Mouse (Mus musculus) hindbrain, embryonic 14.5 days (tissue): ENCODE results near the gene Zdhhc13. TPM values are rescaled to one million over a fixed set of nuclear protein-coding genes. Genes with fewer than 3 reads are reported as not detected.

Source experiments
- ATAC-seq: fragments of 200-750 bp; cut with Nextera tagmentation; 2 replicates; pipeline ENCODE4 v1.8.0; 2017; ENCODE audit warnings: moderate number of reproducible peaks, mild to moderate bottlenecking, moderate TSS enrichment, moderate library complexity; ENCODE audit not compliant: low FRiP score
- DNase-seq: peaks from one replicate; pipeline ENCODE4 v3.0.0-alpha.2; 2015; ENCODE audit warnings: low spot score
- H3K27ac ChIP-seq: fragments of 300-500 bp; sonication (generic); 2 replicates; pipeline ENCODE4 v1.5.1; 2014; ENCODE audit warnings: mild to moderate bottlenecking, moderate library complexity
- H3K27me3 ChIP-seq: fragments of 300-500 bp; sonication (generic); 2 replicates; pipeline ENCODE4 v1.6.1; 2014; ENCODE audit warnings: mild to moderate bottlenecking, low read length, mixed read lengths; ENCODE audit not compliant: control insufficient read depth, insufficient read depth
- H3K36me3 ChIP-seq: fragments of 300-500 bp; sonication (generic); replicated peaks from 2 replicates; pipeline ENCODE4 v1.6.1; 2014; ENCODE audit not compliant: control insufficient read depth, insufficient read depth
- H3K4me1 ChIP-seq: fragments of 300-500 bp; sonication (generic); replicated peaks from 2 replicates; pipeline ENCODE4 v1.6.1; 2014; ENCODE audit warnings: antibody characterized with exemption, low read length, mixed read lengths; ENCODE audit not compliant: control insufficient read depth, insufficient read depth
- H3K4me2 ChIP-seq: fragments of 300-500 bp; sonication (generic); replicated peaks from 2 replicates; pipeline ENCODE4 v1.6.1; 2014; ENCODE audit warnings: mild to moderate bottlenecking, moderate library complexity
- H3K4me3 ChIP-seq: fragments of 300-500 bp; sonication (generic); replicated peaks from 2 replicates; pipeline ENCODE4 v1.5.1; 2014; ENCODE audit warnings: mild to moderate bottlenecking, low read length
- H3K9ac ChIP-seq: fragments of 300-500 bp; sonication (generic); 2 replicates; pipeline ENCODE4 v1.6.1; 2014
- H3K9me3 ChIP-seq: fragments of 300-500 bp; sonication (generic); 2 replicates; pipeline ENCODE4 v1.6.1; 2016; ENCODE audit warnings: low read length; ENCODE audit not compliant: control insufficient read depth
- WGBS: fragments of 180-500 bp; shearing (Covaris S2); extraction: QIAGEN DNeasy Blood & Tissue Kit; methylation state at CpG from one replicate; pipeline ENCODE4 v1.1.7; 2014; 5-methylcytosine and 5-hydroxymethylcytosine counted together
- polyA plus RNA-seq: library from polyadenylated mRNA; unstranded; fragments of >200 nt; fragmentation: Nextera tagmentation; extraction: Ambion mirVana; gene quantifications from 2 replicates; pipeline ENCODE4 v1.2.1, GENCODE M21; 2014

Zdhhc13 gene
- polyA plus RNA-seq, 1 experiment from 2014 or later, result 44.1 TPM

GRCm38 (mm10) chr7:48806587-48806986, 17.8 kb downstream of the Zdhhc13 start:
- 91% methylated on average over 4 of the region's 4 CpGs for WGBS
- Histone ChIP-seq H3K27ac (no peak overlapping the region), H3K9ac (no peak overlapping the region), H3K27me3 (no peaks in the 10 kb centered on the region), H3K4me1 (no peaks in the 10 kb centered on the region), H3K4me2 (no peak overlapping the region), H3K36me3 (peaks cover 82% of the 10 kb centered on the region), H3K9me3 (no peaks in the 10 kb centered on the region), H3K4me3 (no peak overlapping the region)
- no peak for DNase-seq
- ATAC-seq, result no peak

DNA sequence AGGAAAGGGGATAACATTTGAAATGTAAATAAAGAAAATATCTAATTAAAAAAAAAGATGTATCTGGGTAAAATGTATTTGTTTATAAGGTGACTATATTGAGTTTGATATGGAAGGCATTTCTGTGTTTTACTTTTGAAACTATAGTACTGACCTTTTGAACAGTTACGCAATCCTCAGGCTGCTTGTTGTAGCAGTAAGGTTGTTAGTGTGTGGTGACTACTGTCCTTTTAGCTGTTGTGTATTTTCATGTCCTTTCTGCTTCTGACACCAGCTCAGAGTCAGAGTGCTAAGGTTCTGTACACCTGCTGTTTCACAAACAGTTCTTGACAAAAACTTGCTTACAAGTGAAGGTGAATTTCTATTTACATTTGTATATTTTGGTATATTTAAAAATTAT, 21.8 kb downstream of the Zdhhc13 start:
- ATAC-seq (no peak), DNase-seq (no peak)
- 100% methylated on average over 1 of the region's 1 CpGs for WGBS
- Histone ChIP-seq H3K36me3 (peaks cover 80% of the 10 kb centered on the region), H3K4me2 (no peak overlapping the region), H3K27me3 (no peaks in the 10 kb centered on the region), H3K9ac (no peak overlapping the region), H3K9me3 (no peaks in the 10 kb centered on the region), H3K4me1 (no peaks in the 10 kb centered on the region), H3K4me3 (no peak overlapping the region), H3K27ac (no peak overlapping the region)

DNA sequence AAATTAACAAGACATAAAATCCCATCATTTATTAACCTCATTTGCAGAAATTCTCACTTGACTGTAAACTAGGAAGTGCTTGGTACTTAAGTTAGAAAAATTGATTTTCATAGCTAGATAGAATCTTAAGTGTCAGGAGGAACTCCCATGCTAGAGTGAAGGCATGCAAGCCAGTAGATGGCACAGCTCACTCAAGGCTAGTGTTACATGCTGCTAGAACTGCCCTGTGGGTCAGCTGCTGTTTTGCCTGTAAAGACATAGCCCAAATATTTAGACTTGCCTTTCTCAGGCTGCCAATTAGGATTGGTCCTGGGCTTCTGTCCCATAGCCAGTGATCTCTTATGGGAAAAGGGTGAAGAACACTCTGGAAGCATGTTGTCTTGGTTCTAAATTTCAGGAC, 23.6 kb downstream of the Zdhhc13 start:
- Histone ChIP-seq H3K4me2 (no peak overlapping the region), H3K9me3 (no peaks in the 10 kb centered on the region), H3K4me1 (no peaks in the 10 kb centered on the region), H3K36me3 (peaks cover 81% of the 10 kb centered on the region), H3K4me3 (no peak overlapping the region), H3K27ac (no peak overlapping the region), H3K27me3 (no peaks in the 10 kb centered on the region), H3K9ac (no peak overlapping the region)
- ATAC-seq, result no peak
- DNase-seq, result no peak

DNA sequence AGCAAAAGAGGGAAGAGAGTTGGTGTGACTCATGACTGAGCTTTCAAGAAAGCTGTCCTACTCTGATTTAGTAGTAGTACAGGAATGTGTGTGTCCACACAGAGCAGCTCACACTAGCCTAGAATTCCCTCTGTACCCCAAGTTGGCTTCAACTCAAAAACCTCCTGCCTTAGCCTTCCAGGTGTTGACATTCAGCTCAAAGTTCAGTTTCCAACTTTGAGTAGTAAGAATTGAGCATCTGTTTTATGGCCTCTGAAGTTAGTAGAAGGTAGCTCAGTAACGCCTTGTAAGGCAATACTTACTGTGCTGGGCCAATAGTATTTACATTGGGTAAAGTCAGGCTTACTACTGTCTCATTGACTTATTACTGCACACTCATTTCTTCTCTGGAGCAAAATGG, 24.8 kb downstream of the Zdhhc13 start:
- Histone ChIP-seq H3K9ac (no peak overlapping the region), H3K27ac (no peak overlapping the region), H3K4me3 (no peak overlapping the region), H3K36me3 (peaks cover 84% of the 10 kb centered on the region), H3K27me3 (no peaks in the 10 kb centered on the region), H3K4me1 (no peaks in the 10 kb centered on the region), H3K4me2 (no peak overlapping the region), H3K9me3 (no peaks in the 10 kb centered on the region)
- no peak for DNase-seq
- no peak for ATAC-seq
- 98% methylated on average over 1 of the region's 1 CpGs for WGBS

DNA sequence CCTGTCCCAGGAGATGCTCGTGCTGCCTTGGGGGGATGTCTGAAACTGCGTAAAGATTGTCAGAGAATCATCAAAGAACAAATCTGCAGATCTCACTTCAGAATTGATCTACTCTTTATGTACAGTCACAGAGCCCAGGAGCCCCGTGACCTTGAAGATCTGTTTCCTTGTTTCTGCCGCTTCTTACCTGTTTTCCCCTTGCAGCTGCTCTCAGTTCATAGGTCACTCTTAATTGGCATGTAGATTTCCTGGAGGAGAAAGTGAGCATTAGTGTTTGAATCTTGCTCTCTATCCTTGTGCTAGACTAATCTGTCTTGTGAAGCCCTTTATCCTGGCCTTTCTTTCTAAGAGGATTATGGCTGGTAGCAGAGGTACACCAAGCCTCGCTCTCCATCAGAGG, 32.9 kb downstream of the Zdhhc13 start:
- WGBS, result 83% methylated on average over 5 of the region's 5 CpGs
- Histone ChIP-seq H3K4me1 (no peaks in the 10 kb centered on the region), H3K4me2 (no peak overlapping the region), H3K27ac (no peak overlapping the region), H3K9ac (no peak overlapping the region), H3K27me3 (no peaks in the 10 kb centered on the region), H3K4me3 (no peak overlapping the region), H3K36me3 (peaks cover 94% of the 10 kb centered on the region), H3K9me3 (no peaks in the 10 kb centered on the region)
- ATAC-seq, result no peak
- no peak for DNase-seq

DNA sequence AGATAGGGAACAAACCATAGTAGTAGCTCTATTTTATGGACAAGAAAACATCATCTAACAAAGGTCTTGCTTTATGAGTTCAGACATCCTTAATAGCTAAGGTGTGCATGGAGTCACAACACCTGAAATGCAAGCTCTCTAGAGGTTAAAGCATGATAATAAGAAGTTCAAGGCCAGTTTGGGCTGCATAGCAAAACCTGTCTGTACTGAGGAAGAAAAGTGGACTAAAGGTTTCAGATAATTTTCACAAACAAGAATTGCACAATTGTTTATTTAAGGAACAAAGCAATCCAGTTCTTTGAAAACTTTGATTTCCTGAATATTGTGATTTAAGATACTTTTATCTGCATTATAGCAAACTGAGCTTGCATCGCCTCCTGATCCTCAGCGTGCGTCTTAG, 34.8 kb downstream of the Zdhhc13 start:
- Histone ChIP-seq H3K4me1 (no peaks in the 10 kb centered on the region), H3K4me3 (no peak overlapping the region), H3K36me3 (peaks cover 89% of the 10 kb centered on the region), H3K9ac (no peak overlapping the region), H3K27me3 (no peaks in the 10 kb centered on the region), H3K27ac (no peak overlapping the region), H3K4me2 (no peak overlapping the region), H3K9me3 (no peaks in the 10 kb centered on the region)
- no peak for ATAC-seq
- no peak for DNase-seq
- 97% methylated on average over 3 of the region's 3 CpGs for WGBS

- Histone ChIP-seq H3K36me3 (peaks cover 79% of the 10 kb centered on the region), H3K4me1 (no peaks in the 10 kb centered on the region), H3K9me3 (no peaks in the 10 kb centered on the region), H3K4me3 (no peak overlapping the region), H3K9ac (no peak overlapping the region), H3K27ac (no peak overlapping the region), H3K4me2 (no peak overlapping the region), H3K27me3 (peaks cover 7% of the 10 kb centered on the region; the same call in 1 of the 2 replicates)
- DNase-seq (no peak), ATAC-seq (no peak)
- WGBS, result 95% methylated on average over 1 of the region's 1 CpGs
Measured at GRCm38 (mm10) chr7:48824671-48825070, 35.9 kb downstream of the Zdhhc13 start.

- DNase-seq, result no peak
- no peak for ATAC-seq
- peaks cover 7% of the 10 kb centered on the region; the same call in 1 of the 2 replicates for H3K27me3 ChIP-seq
- no peak overlapping the region for H3K4me2 ChIP-seq
- H3K4me1 ChIP-seq, result no peaks in the 10 kb centered on the region
- peaks cover 74% of the 10 kb centered on the region for H3K36me3 ChIP-seq
- H3K9ac ChIP-seq, result no peak overlapping the region
- 92% methylated on average over 6 of the region's 6 CpGs for WGBS
- no peak overlapping the region for H3K4me3 ChIP-seq
- H3K9me3 ChIP-seq, result no peaks in the 10 kb centered on the region
- H3K27ac ChIP-seq, result no peak overlapping the region
Measured at GRCm38 (mm10) chr7:48825170-48825569, 36.4 kb downstream of the Zdhhc13 start.

DNA sequence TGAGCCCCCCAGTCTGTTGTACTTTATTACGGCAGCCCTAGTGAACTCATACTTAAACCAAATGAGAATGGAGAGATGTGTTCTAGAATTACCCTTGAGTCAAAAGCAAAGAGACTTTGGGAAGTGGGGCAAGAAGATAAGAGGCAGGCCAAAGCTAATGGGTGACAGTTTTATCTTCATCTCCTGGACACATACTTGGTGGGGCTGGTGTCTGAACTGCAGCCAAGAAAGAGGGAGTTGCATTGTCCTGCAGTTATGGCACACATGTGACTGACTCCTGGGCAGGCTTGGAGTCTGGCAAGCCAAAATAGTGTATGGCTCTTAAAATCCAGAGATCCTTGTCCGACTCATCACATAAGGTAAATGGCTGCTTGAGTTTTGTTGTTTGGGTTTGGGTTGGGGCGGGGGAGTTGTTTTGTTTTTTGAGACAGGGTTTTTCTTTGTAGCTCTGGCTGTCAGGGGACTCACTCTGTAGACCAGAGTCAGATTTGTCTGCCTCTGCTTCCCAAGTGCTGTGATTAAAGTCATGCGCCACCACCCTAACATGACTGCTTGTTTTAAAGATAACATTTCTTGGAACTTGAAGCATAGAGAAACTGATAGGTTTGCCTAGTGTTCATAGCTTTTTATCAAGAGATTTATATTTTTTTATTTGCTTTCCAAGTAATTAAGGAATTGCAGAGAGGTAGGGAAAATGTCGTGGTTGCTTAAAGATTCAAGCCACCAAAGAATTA, 40.5 kb downstream of the Zdhhc13 start:
- Histone ChIP-seq H3K4me1 (no peaks in the 10 kb centered on the region), H3K4me2 (no peak overlapping the region), H3K9me3 (no peaks in the 10 kb centered on the region), H3K36me3 (peaks cover 38% of the 10 kb centered on the region), H3K27ac (no peak overlapping the region), H3K4me3 (no peak overlapping the region), H3K27me3 (peaks cover 46% of the 10 kb centered on the region), H3K9ac (no peak overlapping the region)
- DNase-seq (no peak), ATAC-seq (no peak)
- WGBS, result 87% methylated on average over 5 of the region's 5 CpGs

- no peak for ATAC-seq
- H3K27me3 ChIP-seq, result peaks cover 46% of the 10 kb centered on the region
- no peak overlapping the region for H3K27ac ChIP-seq
- no peak for DNase-seq
- 78% methylated on average over 2 of the region's 2 CpGs for WGBS
- no peak overlapping the region for H3K9ac ChIP-seq
- no peak overlapping the region for H3K4me3 ChIP-seq
- no peak overlapping the region for H3K4me2 ChIP-seq
- peaks cover 27% of the 10 kb centered on the region for H3K36me3 ChIP-seq
- peaks cover 10% of the 10 kb centered on the region for H3K4me1 ChIP-seq
- no peaks in the 10 kb centered on the region for H3K9me3 ChIP-seq
Measured at GRCm38 (mm10) chr7:48830395-48830794, 41.6 kb downstream of the Zdhhc13 start.
